Mouse (Mus musculus): ENCODE results near the gene Ptrhd1.
"Not testable (repeated sequence)": the region's sequence is repeated elsewhere in the genome, so short reads cannot be mapped to it uniquely, and the experiment has no call there.

Ptrhd1 gene

DNA sequence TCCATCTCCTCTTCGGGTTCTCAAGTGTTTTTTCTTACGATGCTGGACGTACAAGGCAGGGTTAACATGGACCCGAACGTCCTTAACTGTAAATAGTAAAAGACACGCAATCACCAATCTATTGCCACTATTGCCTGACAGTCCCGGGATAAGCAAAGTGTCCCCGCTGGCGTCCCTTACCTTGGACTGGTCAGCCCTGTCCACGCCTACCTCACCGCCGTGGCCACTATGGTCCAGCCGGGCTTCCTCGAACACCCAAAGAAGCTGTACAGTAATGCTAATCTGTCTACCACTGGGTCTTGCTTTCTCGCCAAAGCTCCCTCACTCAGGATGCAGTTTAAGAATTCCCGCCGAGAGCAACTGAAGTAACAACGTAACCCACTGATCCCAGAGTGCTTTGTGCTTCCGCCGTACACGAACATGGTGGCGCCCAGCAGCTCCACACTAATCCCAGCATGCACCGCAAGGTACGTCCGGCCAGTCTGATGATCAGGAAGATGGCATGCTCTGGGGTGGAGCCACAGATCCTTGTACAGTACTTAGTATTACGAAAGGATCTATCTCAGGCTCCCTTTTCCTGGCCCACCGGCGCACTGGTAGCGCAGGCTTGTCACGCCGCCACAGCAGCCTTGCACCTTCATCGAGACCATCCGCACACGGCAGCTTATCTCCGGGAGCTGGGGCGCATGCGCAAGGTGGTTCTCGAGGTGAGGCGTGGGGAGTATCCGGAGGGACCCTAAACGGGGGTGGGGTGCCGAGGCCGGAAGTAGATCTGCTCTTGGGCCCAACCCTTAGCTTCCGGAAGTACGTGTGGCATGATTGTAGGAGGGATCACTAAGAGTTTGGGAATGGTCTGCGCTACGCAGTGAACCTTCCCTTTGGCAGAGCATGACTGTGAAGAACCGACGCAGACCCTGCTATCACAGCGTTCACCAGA is at the start of gene Ptrhd1, which contains the start of gene Cenpo:
Ptrhd1 (plus strand) TSS at position 456 of the 937 bp plus-strand sequence.
Cenpo (minus strand) TSS at position 723 of the 937 bp plus-strand sequence.
- peak; percentile 95 for DNase-seq (ENCODE audit: low read depth, low spot score)

DNA sequence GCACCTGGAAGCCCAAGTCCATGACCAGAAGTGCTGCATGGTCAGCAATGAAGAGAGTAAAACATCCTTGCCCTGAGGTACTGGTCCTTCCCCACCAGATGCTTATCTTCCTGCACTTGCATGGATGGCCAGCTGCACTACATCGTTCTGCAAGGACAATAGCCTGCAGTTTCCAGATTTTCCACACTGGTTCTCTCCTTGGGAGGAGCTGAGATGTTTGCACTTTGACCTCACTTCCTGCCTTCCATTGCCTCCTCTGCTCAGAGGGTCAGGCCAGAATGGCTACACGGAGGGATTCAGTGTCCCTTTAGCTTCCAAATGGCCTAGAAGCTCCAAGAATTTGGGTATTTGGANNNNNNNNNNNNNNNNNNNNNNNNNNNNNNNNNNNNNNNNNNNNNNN is 49.2 kb upstream of the Ptrhd1 start:
- DNase-seq (ENCODE audit: low read depth, low spot score): no peak

DNA sequence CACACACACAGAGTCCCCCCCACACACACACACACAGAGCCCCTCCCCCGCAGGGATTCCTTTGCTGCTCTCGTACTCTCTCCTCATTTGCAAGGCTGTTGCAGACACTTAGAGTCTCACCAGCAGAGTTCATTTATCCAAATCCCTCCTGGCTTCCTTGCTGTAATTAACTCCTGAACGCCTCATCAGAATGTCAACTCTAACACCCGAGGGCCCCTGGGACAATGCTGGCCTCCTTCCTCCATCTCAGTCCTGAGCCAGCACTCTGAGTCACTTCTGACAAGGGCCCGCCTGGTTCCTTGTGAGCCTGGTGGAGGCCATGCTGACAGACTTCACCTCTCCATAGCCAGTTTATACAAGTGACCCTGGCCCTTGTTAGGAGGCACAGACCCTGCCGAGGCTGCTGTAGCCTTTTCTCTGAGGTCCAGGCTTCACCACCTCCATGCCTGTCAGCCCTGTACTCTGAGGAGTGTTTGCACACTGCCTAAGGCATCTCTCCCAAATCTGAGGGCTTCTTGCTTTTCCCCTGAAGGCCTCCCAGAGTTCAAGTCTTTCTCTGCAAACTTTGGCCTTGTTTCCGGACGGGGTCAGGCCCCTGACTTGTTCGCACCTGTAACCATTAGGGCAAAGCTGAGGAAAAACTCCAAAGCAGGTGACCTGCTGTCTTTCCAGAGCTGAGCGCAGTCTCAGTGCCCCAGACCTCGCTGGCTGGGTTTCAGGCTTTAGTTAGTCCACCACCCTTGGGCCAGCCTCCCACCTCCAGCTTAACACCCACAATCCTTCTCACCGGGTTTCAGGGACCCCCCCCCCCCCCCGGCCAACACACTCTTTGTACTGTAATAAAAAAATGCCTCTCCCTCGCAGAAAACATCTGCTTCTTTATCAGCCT is 45.4 kb upstream of the Ptrhd1 start:
- DNase-seq (ENCODE audit: low read depth, low spot score): peak; percentile 41

DNA sequence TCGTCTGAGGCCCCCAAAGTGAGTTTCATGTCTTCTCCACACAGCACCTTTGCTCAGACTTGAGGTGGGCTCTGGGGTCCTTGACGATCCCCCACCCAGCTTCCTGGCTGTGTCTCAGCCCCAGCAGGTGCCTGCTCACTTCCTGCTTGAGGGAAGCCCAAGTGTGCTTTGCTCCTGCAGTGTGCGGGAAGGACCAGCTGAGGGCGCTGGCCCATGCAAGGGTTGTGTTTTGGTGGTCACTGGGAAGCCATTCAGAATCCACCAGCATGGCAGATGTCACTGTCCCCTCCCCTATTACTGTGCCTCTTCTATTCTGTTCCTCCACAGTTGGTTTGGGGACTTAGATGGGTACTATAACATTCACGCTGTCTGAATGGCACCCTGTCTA is 44.8 kb upstream of the Ptrhd1 start:
- no peak for DNase-seq (ENCODE audit: low read depth, low spot score)

DNA sequence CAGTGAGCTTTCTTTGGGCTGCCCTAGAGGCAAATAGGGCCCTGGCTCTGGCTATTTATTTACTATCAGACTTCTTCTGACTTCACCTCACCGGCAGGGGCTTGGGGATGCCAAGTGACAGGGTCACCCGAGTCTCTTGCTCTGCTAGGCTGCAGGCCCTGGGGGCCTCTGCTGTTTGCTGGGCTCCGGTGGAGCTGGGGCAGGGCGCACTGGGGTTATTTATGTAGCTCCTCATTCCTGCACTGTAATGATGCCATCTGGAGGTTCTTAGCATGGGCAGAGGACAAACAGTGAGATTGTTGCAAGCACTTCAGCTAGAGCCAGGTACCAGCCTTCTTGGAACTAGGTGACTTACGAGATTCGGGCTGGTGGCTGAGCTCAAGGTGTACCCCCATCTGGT is 41.3 kb upstream of the Ptrhd1 start:
- DNase-seq (ENCODE audit: low read depth, low spot score): no peak

DNA sequence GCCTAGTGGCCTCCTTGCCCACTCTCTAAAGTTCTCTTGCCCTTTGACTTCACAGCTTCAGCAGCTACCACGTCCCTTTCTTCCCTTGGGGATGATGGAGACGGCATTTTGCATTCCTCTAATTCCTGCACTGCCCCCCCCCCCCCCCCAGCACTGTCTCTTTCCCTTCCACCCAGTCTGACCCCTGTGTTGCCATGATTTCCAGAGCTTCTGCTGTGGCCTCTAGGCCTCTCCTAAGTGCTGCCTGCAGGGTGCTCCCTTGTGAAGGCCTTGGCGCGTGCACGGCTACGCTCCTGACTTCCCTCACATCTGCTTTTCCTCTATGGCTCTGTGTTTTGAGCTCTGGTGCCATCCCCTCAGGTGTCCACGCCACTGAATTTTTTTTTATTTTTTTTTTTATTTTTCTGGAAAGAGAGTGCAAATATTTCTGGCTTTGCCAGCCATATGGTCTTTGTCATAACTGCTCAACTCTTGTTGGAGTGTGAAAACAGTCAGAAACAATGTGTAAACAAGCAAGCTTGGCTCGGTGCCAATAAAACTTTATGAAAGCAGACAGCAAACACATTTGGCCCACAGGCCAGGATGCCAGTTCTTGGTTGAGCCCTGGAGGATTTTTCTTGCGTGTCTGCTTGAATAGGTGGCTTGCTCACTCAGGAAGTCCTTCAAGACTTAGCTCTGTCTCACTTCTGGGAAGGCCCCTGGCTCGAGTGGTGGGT is 40.6 kb upstream of the Ptrhd1 start:
- DNase-seq (ENCODE audit: low read depth, low spot score): peak; percentile 40

DNA sequence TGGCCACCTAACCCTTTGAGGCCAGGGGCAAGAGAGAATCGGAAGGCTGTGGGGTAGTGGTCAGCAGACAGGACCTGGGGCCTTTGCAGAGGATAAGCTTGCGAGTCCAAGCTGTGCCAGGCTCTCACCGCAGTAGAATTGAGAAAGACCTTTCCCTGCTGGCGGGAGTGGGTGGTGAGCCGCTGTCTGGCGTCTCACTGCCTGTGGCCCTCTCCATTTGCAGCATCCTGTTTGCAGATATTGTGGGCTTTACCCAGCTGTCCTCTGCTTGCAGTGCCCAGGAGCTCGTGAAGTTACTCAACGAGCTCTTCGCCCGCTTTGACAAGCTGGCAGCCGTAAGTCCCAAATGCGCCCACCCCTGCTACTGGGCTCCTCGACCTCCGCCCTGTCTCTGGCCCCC is 39.2 kb upstream of the Ptrhd1 start:
- DNase-seq (ENCODE audit: low read depth, low spot score): no peak

DNA sequence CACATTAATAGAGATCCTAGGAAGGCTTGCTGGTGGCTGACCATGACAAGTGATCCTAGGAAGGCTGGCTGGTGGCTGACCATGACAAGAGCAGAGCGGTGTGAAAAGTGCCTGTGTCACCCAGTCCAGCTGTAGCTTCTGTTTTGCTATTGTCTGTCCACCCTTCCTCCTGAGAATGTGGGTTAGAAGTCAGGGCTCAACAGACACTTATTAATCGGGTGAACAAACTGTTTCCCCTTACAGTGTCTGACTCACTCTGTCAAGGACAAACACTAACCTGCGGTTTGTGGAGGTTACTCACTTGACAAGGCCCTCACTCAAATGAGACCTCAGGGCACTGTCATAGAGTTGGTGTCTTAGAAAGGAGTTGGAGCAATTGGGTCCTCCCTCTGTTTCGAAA is 35.1 kb upstream of the Ptrhd1 start:
- DNase-seq (ENCODE audit: low read depth, low spot score): no peak

DNA sequence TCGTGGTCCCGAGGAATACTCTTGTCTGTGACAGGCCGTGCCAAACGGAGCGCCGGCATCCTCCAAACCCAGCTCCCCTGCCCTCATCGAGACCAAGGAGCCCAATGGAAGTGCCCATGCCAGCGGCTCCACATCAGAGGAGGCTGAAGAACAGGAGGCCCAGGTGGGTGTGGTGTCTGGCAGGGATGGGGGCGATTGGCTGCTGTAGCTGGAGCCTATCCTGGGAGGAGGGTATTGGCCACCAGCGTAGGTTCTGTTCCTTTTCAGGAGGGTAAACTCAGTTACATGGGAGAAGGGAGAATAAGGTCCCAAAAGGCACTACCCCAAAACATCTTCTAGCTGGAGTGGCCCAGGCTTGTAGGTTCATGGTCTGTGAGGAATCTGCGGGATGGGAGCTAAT is 34.6 kb upstream of the Ptrhd1 start:
- no peak for DNase-seq (ENCODE audit: low read depth, low spot score)

DNA sequence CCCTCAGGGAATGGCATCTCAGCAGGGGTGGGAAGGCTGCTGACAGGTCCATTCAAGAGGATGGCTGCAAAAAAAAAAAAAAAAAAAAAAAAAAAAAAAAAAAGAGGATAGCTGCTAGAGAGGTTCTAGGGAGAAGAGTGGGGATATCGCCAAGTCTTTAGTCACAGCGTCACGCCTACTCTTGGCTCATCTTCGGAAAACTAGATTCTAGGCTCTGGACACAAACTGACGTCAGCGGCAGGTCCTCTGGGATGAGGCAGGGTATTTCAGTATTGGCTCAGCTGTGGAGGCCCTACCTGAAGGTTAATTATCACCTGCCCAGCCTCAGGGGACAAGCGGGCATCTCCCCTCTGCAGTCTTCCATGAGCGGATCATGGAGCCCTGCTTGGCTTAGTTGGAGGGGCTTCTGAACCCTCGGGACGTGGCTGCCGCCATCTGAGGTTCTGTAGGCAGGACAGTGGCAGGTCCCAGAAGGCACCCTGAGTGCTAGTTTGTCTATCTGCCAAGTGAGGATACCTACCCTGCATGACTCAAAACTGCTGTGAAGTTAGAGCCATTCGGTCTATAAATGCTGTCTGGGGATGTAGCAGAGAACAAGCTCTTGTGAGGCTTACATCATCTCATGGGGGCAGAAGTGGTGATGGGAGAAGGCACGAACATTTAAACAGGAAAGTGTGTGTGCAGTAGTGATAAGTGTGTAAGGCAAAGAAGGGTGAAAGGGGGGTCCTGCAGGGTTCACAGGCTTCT is 32.2 kb upstream of the Ptrhd1 start:
- DNase-seq (ENCODE audit: low read depth, low spot score): no peak

DNA sequence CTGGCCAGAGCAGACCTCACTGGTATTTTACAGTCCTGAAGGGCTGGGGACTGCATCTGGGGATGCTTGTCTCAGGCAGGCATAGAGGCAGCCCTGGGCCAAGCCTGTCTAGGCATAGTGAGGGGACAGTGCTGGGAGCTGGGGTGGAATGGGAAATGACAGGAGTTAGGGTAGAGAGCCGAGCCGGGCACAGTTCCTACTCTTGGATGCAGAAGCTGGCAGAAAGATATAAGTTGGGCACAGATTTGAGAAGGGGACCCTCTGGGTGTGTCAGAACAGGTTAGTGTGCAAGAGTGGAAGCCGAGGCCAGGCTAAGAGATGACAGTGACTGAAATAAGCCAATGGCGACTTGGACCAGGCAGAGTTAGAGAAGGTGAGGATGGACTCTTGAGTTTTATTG is 31.6 kb upstream of the Ptrhd1 start:
- no peak for DNase-seq (ENCODE audit: low read depth, low spot score)

DNA sequence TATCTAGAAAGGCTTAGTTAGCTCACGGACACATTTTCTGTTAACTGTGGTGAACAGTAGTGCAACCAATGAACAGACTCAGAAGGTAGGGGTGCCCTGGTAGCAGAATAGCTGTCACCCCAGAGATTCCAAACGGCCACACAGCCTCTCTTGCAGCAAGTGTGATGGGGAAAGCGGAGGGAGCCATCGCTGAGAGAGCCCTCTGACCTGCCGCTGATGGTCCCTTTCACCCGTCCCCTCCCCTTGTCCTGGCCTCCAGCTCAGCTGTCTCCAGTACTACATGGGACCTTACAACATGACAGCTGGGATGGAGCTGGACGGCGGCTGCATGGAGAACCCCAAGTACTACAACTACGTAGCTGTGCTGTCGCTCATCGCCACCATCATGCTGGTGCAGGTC is 27.7 kb upstream of the Ptrhd1 start:
- no peak for DNase-seq (ENCODE audit: low read depth, low spot score)

DNA sequence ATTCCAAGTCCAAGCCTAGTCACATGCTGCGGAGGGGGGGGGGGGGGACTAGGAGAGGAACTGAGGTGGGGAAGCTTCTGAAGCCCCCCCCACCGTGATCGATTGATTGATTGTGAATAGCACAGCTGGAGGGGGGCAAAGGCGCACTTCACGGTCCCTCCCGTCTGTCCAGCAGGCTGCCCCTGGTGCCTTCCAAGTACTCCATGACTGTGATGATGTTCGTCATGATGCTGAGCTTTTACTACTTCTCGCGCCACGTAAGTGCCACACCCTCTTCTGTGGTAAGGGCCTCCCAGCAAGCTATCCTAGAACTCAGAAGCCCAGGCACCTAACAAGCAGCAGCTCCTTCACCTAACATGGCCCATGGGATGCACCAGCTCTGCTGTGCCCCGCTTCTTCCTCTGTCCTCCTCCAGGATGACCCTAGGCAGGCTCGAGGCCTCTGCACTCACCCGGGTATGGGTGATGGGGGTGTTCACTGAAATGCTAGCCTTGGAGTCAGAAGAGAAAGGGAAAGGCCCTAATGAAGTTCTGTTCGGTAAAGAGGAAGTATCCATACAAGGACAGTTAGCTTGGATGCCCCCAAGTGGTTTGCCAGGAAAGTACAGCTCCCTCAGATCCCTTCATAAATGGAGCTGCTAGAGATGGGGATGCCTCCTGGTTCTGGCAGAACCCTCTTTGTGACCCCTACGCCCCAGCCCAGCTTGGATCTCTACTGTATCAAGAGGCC is 25.3 kb upstream of the Ptrhd1 start:
- DNase-seq (ENCODE audit: low read depth, low spot score): peak; percentile 41

DNA sequence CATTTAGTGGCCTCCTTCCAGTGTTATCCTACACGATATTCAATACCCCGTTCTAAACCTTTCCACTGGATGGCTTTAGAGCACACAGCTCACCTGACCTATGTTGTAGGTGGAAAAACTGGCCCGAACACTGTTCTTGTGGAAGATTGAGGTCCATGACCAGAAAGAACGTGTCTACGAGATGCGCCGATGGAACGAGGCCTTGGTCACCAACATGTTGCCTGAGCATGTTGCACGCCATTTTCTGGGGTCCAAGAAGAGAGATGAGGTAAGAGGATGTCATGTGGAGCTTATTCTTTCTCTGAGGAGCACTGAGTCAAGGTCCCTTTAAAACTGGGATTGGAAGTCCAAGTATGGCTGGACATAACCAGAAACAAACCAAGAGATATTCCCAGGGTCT is 24.6 kb upstream of the Ptrhd1 start:
- no peak for DNase-seq (ENCODE audit: low read depth, low spot score)

DNA sequence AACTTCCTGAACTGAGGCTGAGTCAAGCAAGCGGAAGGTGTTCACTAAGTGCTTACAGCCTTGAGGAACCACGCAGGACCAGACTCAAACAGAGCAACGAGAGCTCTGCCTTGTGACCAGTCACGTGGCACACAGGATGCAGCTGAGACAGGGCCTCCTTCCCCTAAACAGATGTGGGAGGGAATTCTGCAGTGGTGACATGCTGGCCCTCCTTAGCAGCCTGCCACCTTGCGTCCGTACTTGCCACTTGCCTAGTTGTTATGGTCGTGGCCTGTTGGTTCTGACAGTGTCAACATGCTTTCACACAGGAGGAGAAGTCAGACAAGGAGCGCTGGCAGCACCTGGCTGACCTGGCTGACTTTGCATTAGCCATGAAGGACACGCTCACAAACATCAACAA is 22.7 kb upstream of the Ptrhd1 start:
- no peak for DNase-seq (ENCODE audit: low read depth, low spot score)

DNA sequence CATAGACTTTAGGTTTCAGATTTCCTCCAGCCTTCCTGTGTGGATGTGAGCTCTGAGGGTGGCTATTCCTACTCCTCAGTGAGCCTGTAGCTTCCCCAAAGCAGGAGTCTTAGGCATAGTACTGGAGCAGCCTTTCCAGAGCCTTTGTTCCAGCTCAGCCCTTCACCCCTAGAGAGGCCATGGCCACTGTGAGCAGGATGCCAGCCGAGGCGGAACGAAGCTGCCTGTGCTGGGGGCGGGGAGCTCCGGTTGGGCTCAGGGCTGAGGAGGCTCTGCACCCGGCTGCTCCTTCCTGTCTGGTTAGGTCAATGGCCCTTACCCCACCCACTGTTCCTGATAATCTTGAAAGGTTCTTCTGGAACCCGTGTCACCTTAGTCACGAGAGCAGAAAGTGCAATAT is 20.9 kb upstream of the Ptrhd1 start:
- peak; percentile 20 for DNase-seq (ENCODE audit: low read depth, low spot score)

DNA sequence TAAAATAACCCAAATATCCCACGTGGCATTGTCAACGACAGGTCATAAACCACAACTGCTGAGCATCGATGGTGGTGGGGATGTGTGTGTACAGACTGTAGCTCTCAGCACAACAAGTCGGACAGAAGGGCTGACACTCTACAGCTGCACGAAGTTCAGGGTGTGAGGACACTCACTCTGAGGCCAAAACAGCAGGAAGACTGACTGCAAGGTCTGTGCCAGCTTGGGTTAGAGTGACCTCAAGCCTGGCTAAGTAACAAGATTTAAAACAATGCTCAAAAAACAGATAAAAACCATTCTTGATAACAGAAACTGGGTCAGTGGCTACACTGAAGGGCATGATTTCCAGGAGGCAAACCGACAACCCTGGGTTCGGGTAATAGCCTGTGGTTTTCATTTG is 3.7 kb upstream of the Ptrhd1 start:
- no peak for DNase-seq (ENCODE audit: low read depth, low spot score)

DNA sequence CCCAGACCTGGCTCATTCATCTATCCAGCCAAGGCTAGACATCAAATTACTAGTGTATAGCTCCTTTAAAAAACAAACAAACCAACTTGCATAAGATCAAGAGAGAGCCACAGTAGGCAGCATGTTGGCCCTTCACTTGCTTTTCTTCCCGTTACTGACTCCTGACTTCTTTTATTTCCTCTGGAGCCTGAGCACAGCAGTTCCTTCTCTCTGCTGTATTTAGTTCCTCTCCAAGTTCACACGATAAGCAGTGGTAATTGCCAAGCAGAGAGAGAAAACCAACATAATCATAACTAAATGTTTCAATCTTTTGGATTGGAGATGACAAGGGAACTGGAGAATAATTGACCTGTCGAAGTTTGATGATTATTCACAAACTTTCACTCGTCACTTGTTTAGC is 1.1 kb upstream of the Ptrhd1 start:
- DNase-seq (ENCODE audit: low read depth, low spot score): no peak

DNA sequence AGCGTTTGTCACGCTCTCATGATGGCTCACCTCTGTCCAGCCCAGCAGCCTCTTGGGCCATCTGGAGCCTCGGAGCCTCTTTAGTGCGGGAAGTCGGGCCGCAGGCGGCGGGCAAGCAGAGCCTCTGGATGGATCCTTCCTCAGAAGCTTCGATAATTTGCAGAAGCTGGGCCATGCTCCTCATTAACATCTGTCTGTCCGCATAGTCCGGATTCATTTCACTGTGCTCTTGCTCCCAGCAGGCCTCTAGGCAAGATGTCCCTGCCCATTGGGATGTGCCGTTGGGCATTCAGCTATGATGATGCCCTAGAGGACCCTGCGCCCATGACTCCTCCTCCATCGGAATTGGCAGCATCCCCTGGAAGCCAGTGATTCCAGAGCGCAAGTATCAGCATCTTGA is 3.7 kb downstream of the Ptrhd1 start:
- no peak for DNase-seq (ENCODE audit: low read depth, low spot score)

DNA sequence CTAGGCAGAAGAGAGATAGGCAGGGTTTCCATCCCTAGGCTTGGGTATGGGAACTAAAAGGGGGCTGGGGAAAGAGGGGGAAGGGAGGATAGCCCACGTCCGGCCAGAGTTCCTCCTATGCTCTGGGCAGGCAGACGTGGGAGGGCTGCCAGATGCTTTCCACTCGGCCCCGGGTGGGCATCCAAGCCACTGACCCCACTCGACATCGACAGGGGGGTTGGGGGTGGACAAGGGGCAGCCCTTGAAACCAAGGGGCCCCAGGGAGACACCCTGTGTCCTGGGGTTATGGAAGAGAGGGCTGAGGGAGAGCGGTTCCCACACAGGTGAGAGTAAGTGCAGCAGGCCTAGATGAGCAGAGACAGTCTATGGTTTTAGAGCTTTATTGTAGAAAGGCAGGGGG is 6.5 kb downstream of the Ptrhd1 start:
- DNase-seq (ENCODE audit: low read depth, low spot score): not testable (repeated sequence)

DNA sequence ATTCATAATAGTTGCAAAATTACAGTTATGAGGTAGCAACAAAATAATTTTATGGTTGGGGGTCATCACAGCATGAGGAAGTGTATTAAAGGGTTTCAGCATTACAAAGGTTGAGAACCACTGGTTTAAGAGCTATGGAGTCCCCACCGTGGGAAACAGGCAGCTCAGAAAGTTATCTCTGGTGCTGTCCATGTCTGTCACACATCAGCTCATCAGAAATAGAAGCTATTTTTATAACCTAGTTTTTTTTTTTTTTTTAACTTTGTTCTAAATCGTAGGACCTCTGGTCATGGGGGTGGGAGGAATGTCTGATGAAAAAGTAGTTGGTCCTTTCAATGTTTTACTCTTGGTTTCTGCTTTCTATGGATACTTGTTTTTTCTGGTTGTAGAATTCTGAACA is 10.0 kb downstream of the Ptrhd1 start:
- DNase-seq (ENCODE audit: low read depth, low spot score): no peak
